Mouse (Mus musculus): ENCODE measurements around the gene H2-Aa. TPM values are rescaled to one million over a fixed set of nuclear protein-coding genes. Genes with fewer than 3 reads are reported as not detected.
A peak's percentile ranks its signal among the peaks of the same experiment; 100 is the strongest.

H2-Aa gene
- polyA plus RNA-seq, 1 experiment from 2014 or later, result not detected

GRCm38 (mm10) chr17:34269817-34270216, 17.8 kb downstream of the H2-Aa start:
- DNase-seq (ENCODE audit: low spot score) (no peak), ATAC-seq (replicated peaks; ENCODE audit: insufficient number of reproducible peaks, low FRiP score, low TSS enrichment, low read depth) (no peak)
- H3K27ac ChIP-seq (replicated peaks; ENCODE audit: low read depth, low read length), result no peak overlapping the region
- H3K4me2 ChIP-seq (ENCODE audit: low read depth, low read length), result no peak overlapping the region
- H3K4me3 ChIP-seq (ENCODE audit: low read depth, low read length), result no peak overlapping the region
- H3K27me3 ChIP-seq (ENCODE audit: control insufficient read depth, insufficient read depth, low read length), result peaks cover 6% of the 10 kb centered on the region
- WGBS, result 76% methylated on average over 4 of the region's 4 CpGs
- H3K4me1 ChIP-seq (ENCODE audit: control insufficient read depth, insufficient read depth, low read length), result no peaks in the 10 kb centered on the region; the same call in 1 of the 2 replicates
- no peaks in the 10 kb centered on the region for H3K36me3 ChIP-seq (replicated peaks; ENCODE audit: control insufficient read depth, insufficient read depth, low read depth, low read length)
- no peak overlapping the region for H3K9ac ChIP-seq (replicated peaks; ENCODE audit: low read length)
- no peaks in the 10 kb centered on the region for H3K9me3 ChIP-seq (replicated peaks; ENCODE audit: control insufficient read depth, low read length)

GRCm38 (mm10) chr17:34268748-34269147, 18.9 kb downstream of the H2-Aa start:
- Histone ChIP-seq H3K27me3 (ENCODE audit: control insufficient read depth, insufficient read depth, low read length) (peaks cover 11% of the 10 kb centered on the region), H3K4me3 (ENCODE audit: low read depth, low read length) (no peak overlapping the region), H3K36me3 (replicated peaks; ENCODE audit: control insufficient read depth, insufficient read depth, low read depth, low read length) (no peaks in the 10 kb centered on the region), H3K4me1 (ENCODE audit: control insufficient read depth, insufficient read depth, low read length) (no peaks in the 10 kb centered on the region; the same call in none of the 2 replicates), H3K27ac (replicated peaks; ENCODE audit: low read depth, low read length) (no peak overlapping the region), H3K4me2 (ENCODE audit: low read depth, low read length) (no peak overlapping the region), H3K9ac (replicated peaks; ENCODE audit: low read length) (no peak overlapping the region), H3K9me3 (replicated peaks; ENCODE audit: control insufficient read depth, low read length) (no peaks in the 10 kb centered on the region)
- no peak for ATAC-seq (replicated peaks; ENCODE audit: insufficient number of reproducible peaks, low FRiP score, low TSS enrichment, low read depth)
- 89% methylated on average over 2 of the region's 2 CpGs for WGBS
- no peak for DNase-seq (ENCODE audit: low spot score)

GRCm38 (mm10) chr17:34268262-34268661, 19.4 kb downstream of the H2-Aa start:
- H3K4me3 ChIP-seq (ENCODE audit: low read depth, low read length), result no peak overlapping the region
- no peak overlapping the region for H3K9ac ChIP-seq (replicated peaks; ENCODE audit: low read length)
- WGBS, result 68% methylated on average over 2 of the region's 2 CpGs
- H3K36me3 ChIP-seq (replicated peaks; ENCODE audit: control insufficient read depth, insufficient read depth, low read depth, low read length), result no peaks in the 10 kb centered on the region
- no peak overlapping the region for H3K4me2 ChIP-seq (ENCODE audit: low read depth, low read length)
- DNase-seq (ENCODE audit: low spot score) (no peak), ATAC-seq (replicated peaks; ENCODE audit: insufficient number of reproducible peaks, low FRiP score, low TSS enrichment, low read depth) (no peak)
- no peaks in the 10 kb centered on the region for H3K9me3 ChIP-seq (replicated peaks; ENCODE audit: control insufficient read depth, low read length)
- H3K27me3 ChIP-seq (ENCODE audit: control insufficient read depth, insufficient read depth, low read length), result peaks cover 11% of the 10 kb centered on the region
- H3K4me1 ChIP-seq (ENCODE audit: control insufficient read depth, insufficient read depth, low read length), result no peaks in the 10 kb centered on the region; the same call in none of the 2 replicates
- H3K27ac ChIP-seq (replicated peaks; ENCODE audit: low read depth, low read length), result no peak overlapping the region

GRCm38 (mm10) chr17:34264452-34265351, 22.9 kb downstream of the H2-Aa start:
- DNase-seq (ENCODE audit: low spot score) (peak; percentile 40), ATAC-seq (replicated peaks; ENCODE audit: insufficient number of reproducible peaks, low FRiP score, low TSS enrichment, low read depth) (peak; percentile 32; the same call in 1 of the 2 replicates)
- Histone ChIP-seq H3K4me2 (ENCODE audit: low read depth, low read length) (peak overlapping the region; percentile 96), H3K36me3 (replicated peaks; ENCODE audit: control insufficient read depth, insufficient read depth, low read depth, low read length) (no peaks in the 10 kb centered on the region), H3K27me3 (ENCODE audit: control insufficient read depth, insufficient read depth, low read length) (peaks cover 13% of the 10 kb centered on the region), H3K4me1 (ENCODE audit: control insufficient read depth, insufficient read depth, low read length) (no peaks in the 10 kb centered on the region; the same call in none of the 2 replicates), H3K9ac (replicated peaks; ENCODE audit: low read length) (peak overlapping the region; percentile 56), H3K4me3 (ENCODE audit: low read depth, low read length) (peak overlapping the region; percentile 49), H3K27ac (replicated peaks; ENCODE audit: low read depth, low read length) (no peak overlapping the region), H3K9me3 (replicated peaks; ENCODE audit: control insufficient read depth, low read length) (no peaks in the 10 kb centered on the region)
- WGBS, result under 1% methylated on average over 91 of the region's 93 CpGs

- WGBS, result 4% methylated on average over 14 of the region's 14 CpGs
- DNase-seq (ENCODE audit: low spot score) (peak; percentile 68), ATAC-seq (replicated peaks; ENCODE audit: insufficient number of reproducible peaks, low FRiP score, low TSS enrichment, low read depth) (no peak)
- H3K36me3 ChIP-seq (replicated peaks; ENCODE audit: control insufficient read depth, insufficient read depth, low read depth, low read length), result no peaks in the 10 kb centered on the region
- no peak overlapping the region for H3K27ac ChIP-seq (replicated peaks; ENCODE audit: low read depth, low read length)
- H3K27me3 ChIP-seq (ENCODE audit: control insufficient read depth, insufficient read depth, low read length), result peaks cover 13% of the 10 kb centered on the region
- no peaks in the 10 kb centered on the region; the same call in none of the 2 replicates for H3K4me1 ChIP-seq (ENCODE audit: control insufficient read depth, insufficient read depth, low read length)
- H3K4me3 ChIP-seq (ENCODE audit: low read depth, low read length), result peak overlapping the region; percentile 49
- H3K9me3 ChIP-seq (replicated peaks; ENCODE audit: control insufficient read depth, low read length), result no peaks in the 10 kb centered on the region
- H3K4me2 ChIP-seq (ENCODE audit: low read depth, low read length), result peak overlapping the region; percentile 96
- H3K9ac ChIP-seq (replicated peaks; ENCODE audit: low read length), result no peak overlapping the region
Observed at GRCm38 (mm10) chr17:34263811-34264371, 23.7 kb downstream of the H2-Aa start.

- Histone ChIP-seq H3K27me3 (ENCODE audit: control insufficient read depth, insufficient read depth, low read length) (peaks cover 13% of the 10 kb centered on the region), H3K27ac (replicated peaks; ENCODE audit: low read depth, low read length) (no peak overlapping the region), H3K4me1 (ENCODE audit: control insufficient read depth, insufficient read depth, low read length) (no peaks in the 10 kb centered on the region; the same call in none of the 2 replicates), H3K4me3 (ENCODE audit: low read depth, low read length) (peak overlapping the region; percentile 31), H3K4me2 (ENCODE audit: low read depth, low read length) (peak overlapping the region; percentile 96), H3K9ac (replicated peaks; ENCODE audit: low read length) (no peak overlapping the region), H3K9me3 (replicated peaks; ENCODE audit: control insufficient read depth, low read length) (no peaks in the 10 kb centered on the region), H3K36me3 (replicated peaks; ENCODE audit: control insufficient read depth, insufficient read depth, low read depth, low read length) (no peaks in the 10 kb centered on the region)
- DNase-seq (ENCODE audit: low spot score), result peak; percentile 91
- ATAC-seq (replicated peaks; ENCODE audit: insufficient number of reproducible peaks, low FRiP score, low TSS enrichment, low read depth), result peak; percentile 76
- 0% methylated on average over 8 of the region's 8 CpGs for whole genome bisulfite sequencing
Observed at GRCm38 (mm10) chr17:34263068-34263467, 24.6 kb downstream of the H2-Aa start.

GRCm38 (mm10) chr17:34261502-34261901, 26.1 kb downstream of the H2-Aa start:
- Histone ChIP-seq H3K36me3 (replicated peaks; ENCODE audit: control insufficient read depth, insufficient read depth, low read depth, low read length) (no peaks in the 10 kb centered on the region), H3K4me2 (ENCODE audit: low read depth, low read length) (no peak overlapping the region), H3K9ac (replicated peaks; ENCODE audit: low read length) (no peak overlapping the region), H3K4me3 (ENCODE audit: low read depth, low read length) (no peak overlapping the region), H3K27me3 (ENCODE audit: control insufficient read depth, insufficient read depth, low read length) (peaks cover 13% of the 10 kb centered on the region), H3K9me3 (replicated peaks; ENCODE audit: control insufficient read depth, low read length) (no peaks in the 10 kb centered on the region), H3K4me1 (ENCODE audit: control insufficient read depth, insufficient read depth, low read length) (no peaks in the 10 kb centered on the region; the same call in none of the 2 replicates), H3K27ac (replicated peaks; ENCODE audit: low read depth, low read length) (no peak overlapping the region)
- 28% methylated on average over 4 of the region's 4 CpGs for WGBS
- ATAC-seq (replicated peaks; ENCODE audit: insufficient number of reproducible peaks, low FRiP score, low TSS enrichment, low read depth) (peak; percentile 36; the same call in 1 of the 2 replicates), DNase-seq (ENCODE audit: low spot score) (peak; percentile 74)

- Histone ChIP-seq H3K4me1 (ENCODE audit: control insufficient read depth, insufficient read depth, low read length) (no peaks in the 10 kb centered on the region; the same call in none of the 2 replicates), H3K9me3 (replicated peaks; ENCODE audit: control insufficient read depth, low read length) (no peaks in the 10 kb centered on the region), H3K9ac (replicated peaks; ENCODE audit: low read length) (no peak overlapping the region), H3K4me2 (ENCODE audit: low read depth, low read length) (no peak overlapping the region), H3K4me3 (ENCODE audit: low read depth, low read length) (no peak overlapping the region), H3K27me3 (ENCODE audit: control insufficient read depth, insufficient read depth, low read length) (peaks cover 13% of the 10 kb centered on the region), H3K36me3 (replicated peaks; ENCODE audit: control insufficient read depth, insufficient read depth, low read depth, low read length) (no peaks in the 10 kb centered on the region), H3K27ac (replicated peaks; ENCODE audit: low read depth, low read length) (no peak overlapping the region)
- DNase-seq (ENCODE audit: low spot score) (no peak), ATAC-seq (replicated peaks; ENCODE audit: insufficient number of reproducible peaks, low FRiP score, low TSS enrichment, low read depth) (no peak)
- WGBS, result 82% methylated on average over 5 of the region's 5 CpGs
Observed at GRCm38 (mm10) chr17:34260551-34260950, 27.1 kb downstream of the H2-Aa start.

All from embryonic facial prominence, embryonic 11.5 days (tissue).